Mouse (Mus musculus) right cerebral cortex, postnatal 25 days (tissue): Measurements from ENCODE around the gene Ddx47.

Experiments
- DNase-seq: peaks from one replicate; pipeline ENCODE4 v3.0.0; 2022

Ddx47 gene

DNA sequence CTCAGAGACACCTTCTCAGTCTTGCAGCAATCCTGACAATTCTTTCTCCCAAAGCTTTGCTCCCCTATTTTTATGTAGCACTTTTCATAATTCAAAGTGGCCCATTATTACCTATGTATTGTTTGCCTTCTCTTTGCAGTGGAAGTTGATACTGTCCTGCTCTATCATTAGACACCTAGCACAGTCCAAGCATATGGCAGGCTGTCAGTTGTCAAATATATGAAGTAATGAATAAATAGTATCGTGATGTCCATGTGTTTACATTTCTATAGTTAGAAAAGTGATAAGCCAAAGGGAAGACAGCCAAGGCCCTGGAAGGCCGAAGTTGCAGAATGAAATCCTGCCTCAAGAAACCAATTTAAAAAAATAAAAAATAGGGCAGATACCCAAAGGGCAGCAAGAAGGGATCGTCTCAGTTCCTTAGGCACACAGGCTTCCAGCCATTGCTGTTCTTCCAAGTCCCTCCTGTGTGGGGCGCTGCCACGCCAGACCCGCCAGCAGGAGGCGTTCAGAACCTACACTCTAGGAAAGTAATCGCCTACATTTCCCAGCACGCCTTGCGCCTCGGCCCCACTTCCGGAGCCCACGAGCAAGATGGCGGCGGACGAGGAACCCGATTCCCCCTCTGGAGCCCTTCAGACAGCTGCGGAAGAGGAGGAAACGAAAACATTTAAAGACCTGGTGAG lies at the start of gene Ddx47:
TSS of gene Ddx47 (plus strand) at position 565 of the 686 bp plus-strand sequence.
- peak; percentile 92 for DNase-seq

DNA sequence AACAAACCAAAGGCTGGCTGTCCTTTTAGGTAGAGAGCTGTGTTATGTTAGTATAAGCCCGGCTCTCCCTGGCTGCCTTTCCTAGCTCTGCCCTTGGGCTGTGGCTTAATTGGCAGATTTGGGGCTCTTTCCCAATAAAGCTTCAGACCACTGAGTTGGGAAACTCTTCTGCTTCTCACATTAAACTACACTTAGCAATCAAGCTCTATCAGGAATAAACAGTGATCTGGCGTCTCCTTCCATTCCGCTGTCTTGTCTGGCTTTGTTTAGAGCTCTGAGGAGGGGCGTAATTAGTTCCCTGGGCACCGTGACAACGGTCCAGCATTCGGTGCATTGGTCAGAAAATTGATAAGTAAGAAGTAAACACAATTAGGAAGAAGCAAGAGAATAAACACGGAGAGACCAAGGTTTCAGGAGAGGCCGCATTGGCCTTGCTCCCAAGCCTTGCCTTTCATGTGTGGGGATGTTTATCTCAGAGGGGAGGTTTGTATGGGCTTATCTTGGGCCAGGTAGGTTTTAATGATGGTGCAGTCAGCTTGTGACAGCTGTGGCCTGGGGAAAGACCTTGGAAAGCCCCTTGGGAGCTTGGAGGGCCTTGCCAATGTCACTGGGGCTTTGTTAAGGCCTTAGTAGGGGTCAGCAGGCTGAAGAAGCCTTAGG lies 49.4 kb upstream of the Ddx47 start:
- no peak for DNase-seq

DNA sequence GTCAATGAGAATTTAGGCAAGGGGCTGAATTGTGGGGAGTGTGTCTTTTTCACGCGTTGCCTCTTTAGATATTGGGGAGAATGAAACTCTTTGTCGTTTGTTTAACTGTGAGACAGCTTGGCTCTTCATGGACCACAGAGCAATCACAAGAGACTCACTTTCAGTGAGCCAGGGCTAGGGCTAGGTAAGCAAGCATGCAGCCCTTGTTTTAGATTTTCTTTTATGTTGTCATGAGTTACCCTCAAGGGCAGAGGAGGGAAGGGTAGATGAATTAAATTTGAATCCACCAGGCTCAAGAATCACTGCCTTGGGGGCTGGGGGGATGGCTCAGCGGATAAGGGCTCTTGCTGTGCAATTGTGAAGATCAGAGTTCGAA lies 48.9 kb upstream of the Ddx47 start:
- no peak for DNase-seq

DNA sequence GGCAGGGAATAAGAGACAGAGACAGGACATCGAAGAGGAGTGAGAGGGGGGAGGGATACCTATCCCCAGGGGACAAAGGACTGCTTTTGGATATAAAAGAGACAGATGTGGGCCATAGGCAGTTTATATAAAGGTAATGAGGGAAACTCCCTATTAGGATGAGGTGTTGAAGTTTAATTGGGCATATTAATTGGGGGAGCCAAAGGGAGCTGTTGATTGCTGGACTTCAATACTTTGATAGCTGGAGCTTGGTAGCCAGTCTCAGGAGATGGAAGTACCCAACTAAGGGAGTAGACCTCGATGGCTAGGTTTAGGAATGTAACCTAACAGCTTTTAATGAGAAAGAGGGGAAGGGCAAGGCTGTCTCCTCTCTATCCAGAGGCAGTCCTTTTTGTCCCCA lies 47.5 kb upstream of the Ddx47 start:
- DNase-seq, result no peak

DNA sequence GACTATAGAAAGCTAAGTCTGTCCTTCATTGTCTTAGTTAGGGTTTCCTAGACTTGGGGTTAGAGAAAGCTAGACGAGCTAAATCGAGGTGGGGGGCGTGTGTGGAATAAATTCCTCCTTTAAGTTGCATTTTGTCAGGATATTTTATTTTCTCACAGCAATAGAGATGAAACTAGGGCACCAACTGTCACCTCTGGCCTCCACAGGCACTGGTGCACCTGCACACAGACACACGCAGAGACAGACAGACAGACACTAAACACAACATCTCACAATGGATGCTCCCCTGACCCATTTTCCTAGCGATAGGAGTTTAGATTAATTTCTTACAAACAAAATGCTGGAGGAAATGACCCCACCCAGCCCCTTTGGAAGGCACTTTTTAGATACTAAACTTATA lies 44.7 kb upstream of the Ddx47 start:
- DNase-seq, result no peak

DNA sequence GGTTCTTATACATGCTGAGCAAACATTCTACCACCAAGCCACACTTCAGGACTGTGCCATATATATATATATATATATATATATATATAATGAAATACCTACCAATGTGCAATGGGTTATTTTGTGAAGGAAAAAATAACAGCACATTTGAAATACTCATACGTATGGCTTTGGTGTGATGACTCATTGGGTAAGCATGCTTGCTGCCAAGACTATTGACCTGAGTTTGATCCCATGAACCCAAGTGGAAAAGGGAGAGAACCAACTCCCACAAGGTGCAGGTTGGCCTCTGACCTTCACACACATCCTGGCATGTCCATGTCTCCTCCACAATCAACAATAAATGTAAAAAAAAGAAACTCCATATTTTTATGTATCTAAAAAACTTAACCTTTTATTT lies 43.1 kb upstream of the Ddx47 start:
- no peak for DNase-seq

DNA sequence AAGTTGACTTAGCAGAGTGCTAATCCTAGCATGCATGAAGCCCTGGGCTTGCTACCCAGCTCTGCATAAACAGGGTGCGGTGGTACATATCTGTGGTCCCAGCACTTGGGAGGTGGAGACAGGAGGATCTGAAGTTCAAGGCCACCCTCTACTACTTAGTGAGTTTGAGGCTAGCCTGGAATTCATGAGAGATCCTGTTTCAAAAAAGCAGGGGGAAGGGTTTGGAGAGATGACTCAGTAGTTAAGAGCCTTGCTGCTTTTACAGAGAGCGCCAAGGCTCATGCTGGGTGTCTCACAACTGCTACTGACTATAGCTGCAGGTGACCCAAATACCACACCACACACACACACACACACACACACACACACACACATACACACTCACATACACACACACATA lies 41.9 kb upstream of the Ddx47 start:
- no peak for DNase-seq

DNA sequence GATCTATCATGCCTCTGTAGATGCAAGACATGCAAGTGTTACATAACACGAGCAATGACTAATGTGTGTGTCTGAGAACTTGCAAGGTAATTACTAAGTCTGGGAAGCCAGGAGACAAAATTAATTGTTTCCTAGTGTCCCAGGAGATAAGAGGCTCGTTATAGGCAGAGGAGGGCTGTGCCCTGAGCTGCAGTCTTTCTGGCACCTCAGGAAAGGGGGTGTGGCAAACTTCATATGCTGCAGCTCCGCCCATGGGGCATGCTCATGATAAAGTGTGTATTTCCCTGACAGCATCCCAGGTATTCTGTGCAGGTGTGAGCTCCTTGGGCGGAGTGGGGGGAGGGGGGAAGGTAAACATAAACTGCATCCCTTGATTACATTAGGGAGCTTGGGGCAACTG lies 39.3 kb upstream of the Ddx47 start:
- no peak for DNase-seq

DNA sequence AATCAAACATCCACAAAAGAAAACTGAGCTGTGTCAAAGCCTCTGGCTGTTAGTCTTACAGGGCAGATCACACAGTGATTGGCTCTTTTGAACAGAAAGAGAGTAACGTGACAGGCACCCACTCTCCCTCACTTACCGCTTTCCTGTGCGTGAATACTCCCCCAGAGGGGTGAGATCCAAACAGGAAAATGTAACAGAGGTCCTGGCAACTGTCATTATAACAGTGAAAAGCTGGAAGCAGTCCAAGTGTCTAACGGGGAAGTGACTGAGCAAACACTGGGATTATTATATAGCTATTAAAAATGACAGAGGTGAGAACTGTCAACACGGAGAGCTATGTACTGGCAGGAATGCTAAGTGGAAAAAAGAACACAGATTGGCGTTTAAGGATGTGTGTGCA lies 34.8 kb upstream of the Ddx47 start:
- no peak for DNase-seq

DNA sequence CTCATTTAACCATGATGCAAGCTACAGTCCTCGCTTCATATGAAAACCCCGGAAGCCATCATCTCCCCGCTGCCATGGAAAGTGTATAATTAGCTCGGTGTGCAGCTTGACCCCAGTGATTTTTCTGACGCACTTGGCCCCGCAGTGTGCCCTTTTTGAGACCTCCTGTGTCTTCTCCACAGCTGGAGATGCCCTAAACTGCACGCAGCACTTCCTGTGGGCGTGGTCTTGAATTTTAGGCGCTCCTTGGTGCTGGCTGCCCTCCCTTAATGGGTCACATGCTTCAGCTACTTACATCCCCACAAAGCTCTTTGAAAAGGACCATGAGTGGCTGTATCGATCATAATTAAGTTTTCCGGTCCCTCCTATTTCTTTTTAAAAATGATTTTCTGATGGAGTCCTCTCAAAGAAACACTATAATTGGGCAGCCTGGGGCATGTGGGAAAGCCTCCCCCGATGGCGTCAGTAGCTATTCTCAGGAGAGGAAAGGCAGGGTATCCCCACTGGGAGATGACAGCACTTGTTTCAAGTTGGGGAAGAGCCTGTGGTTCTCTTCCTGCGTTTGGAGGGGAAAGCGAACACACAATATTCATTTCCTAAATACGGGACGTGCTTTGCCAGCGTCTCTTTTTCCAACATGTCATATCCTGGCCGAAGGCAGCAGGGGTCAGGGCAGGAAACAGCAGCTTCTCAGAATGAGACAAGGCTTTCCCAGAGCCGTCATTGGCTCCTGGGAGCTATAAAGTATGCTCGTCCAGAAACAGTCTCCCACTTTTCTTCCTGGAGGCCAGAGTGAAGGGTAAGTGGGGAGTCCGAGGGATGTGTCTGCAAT lies 30.0 kb upstream of the Ddx47 start, which contains the start of gene Apold1:
TSS of gene Apold1 (plus strand) at position 488 of the 832 bp plus-strand sequence.
- DNase-seq, result no peak

DNA sequence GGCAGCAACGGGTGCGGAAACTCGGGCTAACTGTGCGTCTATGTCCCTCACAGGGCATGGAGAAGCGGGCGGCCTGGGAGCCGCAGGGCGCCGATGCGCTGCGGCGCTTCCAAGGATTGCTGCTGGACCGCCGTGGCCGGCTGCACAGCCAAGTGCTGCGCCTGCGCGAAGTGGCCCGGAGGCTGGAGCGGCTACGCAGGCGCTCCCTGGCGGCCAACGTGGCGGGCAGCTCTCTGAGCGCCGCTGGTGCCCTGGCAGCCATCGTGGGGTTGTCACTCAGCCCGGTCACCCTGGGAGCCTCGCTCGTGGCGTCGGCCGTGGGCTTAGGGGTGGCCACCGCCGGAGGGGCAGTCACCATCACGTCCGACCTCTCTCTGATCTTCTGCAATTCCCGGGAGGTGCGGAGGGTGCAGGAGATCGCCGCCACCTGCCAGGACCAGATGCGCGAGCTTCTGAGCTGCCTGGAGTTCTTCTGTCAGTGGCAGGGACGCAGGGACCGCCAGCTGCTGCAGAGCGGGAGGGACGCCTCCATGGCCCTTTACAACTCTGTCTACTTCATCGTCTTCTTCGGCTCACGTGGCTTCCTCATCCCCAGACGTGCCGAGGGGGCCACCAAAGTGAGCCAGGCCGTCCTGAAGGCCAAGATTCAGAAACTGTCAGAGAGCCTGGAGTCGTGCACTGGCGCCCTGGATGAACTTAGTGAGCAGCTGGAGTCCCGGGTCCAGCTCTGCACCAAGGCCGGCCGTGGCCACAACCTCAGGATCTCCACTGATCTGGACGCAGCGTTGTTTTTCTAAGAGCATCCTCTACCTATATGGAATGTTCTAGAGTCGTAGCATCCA lies 27.7 kb upstream of the Ddx47 start:
- peak; percentile 91 for DNase-seq

DNA sequence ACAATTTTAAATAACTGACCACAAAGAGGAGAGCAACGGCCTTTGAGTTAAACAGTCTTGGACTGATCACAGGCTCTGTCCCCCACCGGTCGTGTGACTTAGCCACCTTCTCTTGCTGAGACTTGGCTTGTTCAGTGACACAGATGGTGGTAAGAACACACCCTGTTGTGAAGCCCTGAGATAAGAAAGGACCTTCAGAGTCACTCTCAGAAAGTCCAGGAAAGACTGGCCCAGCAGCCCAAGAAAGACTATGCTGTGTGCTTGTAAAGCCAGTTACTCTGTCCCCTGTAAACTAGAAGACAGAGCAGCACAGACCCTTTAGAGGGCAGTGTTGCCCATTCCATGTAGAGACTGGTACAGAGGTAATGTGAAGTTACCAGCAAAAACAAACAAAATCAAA lies 26.7 kb upstream of the Ddx47 start:
- DNase-seq, result no peak

DNA sequence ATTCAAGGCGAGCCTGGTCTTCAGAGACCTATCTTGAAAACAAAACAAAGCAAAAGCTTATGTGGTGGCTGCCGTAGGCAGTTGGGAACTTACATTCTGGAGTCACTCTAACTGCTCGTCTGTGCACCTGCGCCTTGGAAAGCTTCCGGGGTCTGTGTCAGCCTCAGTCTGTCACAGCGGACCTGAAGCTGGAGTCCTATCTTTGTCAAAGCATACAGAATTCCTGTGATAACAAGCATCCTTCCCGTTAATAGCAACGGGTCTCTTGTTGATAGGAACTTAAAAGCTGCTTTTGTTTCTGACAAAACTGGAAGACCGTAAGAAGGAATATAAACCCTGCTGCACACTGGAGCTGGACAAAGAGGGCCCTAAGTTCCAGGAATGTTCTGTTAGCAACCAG lies 23.0 kb upstream of the Ddx47 start:
- DNase-seq, result no peak

DNA sequence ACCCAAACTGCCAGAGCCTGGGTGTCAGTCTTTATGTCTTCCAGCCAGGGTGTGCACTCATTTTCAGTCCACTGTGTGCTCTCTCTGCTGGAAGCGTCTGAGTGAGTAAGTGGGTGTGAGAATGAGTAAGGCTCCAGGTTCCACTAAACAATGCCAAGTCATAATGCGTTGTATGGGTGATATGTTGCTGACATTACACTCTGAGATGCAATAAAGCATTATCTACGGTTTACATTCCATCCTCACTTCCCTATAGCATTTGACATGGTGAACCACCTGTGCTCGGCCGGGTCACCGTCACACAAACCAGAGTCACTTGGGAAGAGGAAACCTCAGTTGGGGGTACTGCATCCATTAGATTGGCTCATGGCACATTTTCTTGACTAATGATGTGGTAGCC lies 20.7 kb upstream of the Ddx47 start:
- DNase-seq, result no peak

DNA sequence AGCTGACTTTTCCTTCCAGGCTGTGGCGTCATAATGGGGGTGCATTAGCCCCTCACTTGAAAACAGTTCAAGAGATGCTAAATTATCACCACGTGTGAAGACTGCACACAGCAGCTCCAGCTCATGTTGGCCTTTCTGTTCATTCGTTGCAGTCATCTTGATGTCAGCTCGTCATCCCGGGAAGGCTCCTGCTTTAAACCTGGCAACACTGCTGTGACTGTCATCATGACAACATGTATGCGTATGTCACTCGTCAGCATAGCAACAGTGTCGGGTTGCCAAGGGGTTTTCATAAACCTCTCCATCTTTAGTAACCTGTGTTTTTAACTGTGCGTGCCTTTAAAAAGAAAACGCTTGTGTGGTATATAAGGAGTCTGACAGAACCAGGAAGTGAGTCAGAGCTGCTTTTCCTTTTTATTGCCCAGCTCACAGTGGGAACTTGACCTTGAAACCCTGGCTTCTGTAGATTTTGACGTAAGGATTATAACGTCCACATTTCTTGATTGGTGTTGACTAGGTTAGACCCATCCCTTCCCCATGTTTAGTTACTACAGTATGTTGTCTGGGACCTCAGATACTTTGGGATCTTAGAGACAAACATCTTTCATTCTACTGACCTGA lies 17.3 kb upstream of the Ddx47 start:
- DNase-seq, result peak; percentile 59

DNA sequence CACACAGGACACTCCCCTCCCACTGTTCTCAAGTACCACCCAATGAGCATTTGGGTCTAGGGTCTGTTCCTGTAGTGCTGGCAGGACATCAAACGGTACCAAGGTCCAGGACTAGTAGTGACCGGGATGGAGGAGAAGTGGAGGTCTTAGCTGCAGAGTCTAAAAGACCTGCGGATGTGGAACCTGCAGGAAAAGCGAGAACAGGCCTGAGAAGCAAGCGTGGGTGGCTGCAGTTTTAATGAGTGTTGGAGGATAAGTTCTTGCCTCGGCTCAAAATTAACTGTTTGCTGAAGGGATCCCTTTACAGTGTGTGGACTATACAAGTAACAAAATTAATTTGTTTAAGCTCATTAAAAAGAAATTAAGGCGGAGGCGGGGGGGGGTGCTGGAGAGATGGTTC lies 16.4 kb upstream of the Ddx47 start:
- DNase-seq, result peak; percentile 27

DNA sequence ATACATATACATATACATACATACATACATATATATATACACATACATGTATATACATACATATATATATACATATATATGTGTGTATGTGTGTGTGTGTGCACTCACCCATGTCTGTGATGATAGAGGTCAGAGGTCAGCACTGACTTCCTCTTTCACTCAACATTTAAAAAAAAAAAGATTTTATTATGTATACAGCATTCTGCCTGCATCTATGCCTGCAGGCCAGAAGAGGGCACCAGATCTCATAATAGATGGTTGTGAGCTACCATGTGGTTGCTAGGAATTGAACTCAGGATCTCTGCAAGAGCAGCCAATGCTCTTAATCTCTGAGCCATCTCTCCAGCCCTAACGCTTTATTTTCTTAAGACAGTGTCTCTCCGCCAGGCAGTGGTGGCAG lies 14.5 kb upstream of the Ddx47 start:
- no peak for DNase-seq

DNA sequence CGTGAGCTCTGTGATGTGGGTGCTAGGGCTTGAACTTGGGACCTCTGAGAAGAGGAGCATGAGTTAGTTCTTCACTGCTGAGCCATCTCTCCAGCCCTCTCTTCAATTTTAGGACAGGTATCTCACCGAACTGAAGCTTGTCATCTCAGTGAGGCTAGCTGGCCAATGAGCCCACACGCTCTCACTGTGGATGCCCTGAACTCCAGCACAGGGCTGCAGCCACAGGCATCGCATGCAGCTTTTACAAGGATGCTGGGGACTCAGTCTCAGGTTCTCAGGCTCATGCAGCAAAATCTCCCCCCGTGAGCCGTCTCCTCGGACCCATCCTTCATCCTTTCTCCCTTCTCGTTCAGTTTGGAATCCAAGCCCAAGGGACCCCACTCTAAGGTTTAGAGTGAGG lies 13.3 kb upstream of the Ddx47 start:
- no peak for DNase-seq

DNA sequence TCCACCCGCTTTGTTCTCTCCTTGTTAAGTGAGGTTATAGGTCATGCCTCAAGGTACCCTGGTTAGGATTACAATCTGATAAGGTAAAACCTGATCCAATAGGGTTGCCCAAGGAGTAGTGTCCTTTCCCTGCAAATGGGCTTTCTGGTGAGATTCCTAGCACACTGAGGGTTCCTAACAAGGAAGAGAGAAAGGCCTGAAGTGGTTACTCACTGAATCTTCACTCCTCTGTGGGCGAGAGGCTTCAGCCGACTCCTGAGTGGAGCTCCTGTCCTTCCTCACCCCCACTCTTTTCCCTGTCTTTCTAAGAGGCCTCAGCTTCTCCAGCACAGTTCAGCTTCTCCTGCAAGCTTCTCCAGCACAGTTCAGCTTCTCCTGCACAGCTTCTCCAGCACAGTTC lies 12.6 kb upstream of the Ddx47 start:
- no peak for DNase-seq

DNA sequence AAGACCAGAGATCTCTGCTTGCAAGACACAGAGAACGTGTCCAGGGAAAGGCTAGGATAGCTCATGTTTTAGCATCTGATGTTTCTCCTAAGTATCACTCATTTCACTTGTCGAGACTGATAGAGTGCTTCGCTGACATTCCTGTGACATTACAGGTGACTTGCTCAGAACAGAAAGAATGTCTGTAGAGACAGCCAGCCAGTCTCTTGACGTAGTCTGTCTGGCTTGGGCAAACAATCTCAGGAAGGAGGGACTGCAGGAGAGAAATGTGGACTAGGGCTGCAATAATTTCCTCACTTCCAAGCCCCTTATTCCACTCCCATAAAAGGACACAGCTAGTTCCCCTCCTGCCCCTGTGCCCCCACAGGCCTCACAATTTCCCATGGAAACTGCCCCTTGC lies 11.1 kb upstream of the Ddx47 start:
- no peak for DNase-seq

DNA sequence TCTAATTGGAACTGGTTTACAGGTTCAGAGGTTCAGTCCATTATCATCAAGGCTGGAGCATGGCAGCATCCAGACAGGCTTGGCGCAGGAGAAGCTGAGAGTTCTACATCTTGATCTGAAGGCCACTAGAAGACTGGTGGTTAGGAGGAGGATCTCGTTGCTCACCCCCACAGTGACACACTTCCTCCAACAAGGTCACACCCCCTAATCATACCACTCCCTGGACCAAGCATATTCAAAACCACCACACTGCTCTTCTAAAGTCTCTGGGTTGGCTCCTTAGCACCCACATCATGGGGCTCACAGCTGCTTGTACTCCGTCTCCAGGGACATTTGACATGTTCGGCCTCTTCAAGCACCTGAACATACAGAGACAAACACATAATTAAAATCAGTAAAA lies 9.4 kb upstream of the Ddx47 start:
- no peak for DNase-seq

DNA sequence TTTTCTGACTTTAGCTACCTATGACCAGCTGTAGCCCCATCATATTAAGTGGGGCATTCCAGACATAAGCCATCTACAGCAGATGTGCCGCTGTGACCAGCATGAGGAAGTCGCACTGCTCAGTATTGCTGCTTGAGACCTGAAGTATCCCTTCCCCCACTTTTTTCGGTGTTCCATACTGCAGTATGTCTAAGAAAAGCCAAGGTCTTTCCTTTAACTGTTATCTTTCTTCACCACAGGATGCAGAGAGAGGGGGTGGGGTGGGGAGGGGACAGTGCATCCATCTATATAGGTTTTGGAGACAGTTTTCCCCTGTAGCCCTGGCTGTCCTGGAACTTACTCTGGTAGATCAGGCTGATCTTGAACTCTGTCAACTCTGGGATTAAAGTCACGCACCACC lies 5.0 kb upstream of the Ddx47 start:
- no peak for DNase-seq

DNA sequence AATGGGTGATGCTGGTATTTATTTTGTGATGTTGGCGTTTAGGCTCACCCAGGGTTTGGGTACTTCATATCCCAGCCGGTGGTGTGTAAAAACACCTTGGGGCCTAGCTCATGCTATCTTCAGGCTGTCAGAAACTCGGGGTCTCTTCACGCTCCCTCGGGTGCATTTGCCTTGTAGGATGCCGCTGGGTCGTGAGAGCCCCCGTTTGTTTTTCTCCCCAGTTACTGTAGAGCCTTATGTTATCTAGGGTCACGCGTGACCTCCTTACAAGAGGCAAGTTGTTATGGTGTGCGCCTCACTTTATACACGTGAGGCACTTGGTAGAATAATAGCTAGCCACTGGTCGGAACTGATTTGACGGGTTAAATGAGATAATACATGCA lies 313 bp downstream of the Ddx47 start:
- no peak for DNase-seq
